Mouse (Mus musculus) heart, adult 2 months (tissue): ENCODE results near the gene Nsg1.

Experiments used
- CTCF ChIP-seq: fragments of 200-600 bp; IDR thresholded peaks from 2 replicates; pipeline ENCODE4 v1.8.1; 2022; ENCODE audit warnings: antibody characterized with exemption, mild to moderate bottlenecking, moderate library complexity
- POLR2A ChIP-seq: fragments of 200-500 bp; IDR thresholded peaks from 2 replicates; pipeline ENCODE4 v1.6.1; 2011; ENCODE audit warnings: mild to moderate bottlenecking, low read depth, low read length, control low read depth; ENCODE audit not compliant: insufficient read depth

- no peak for TF ChIP-seq POLR2A
- TF ChIP-seq CTCF = no peak
These were observed at the start of gene Nsg1 for GRCm38 (mm10) chr5:38159634-38160413.
